Mouse (Mus musculus): ENCODE measurements around the gene Rtkn2. TPM values are rescaled to one million over a fixed set of nuclear protein-coding genes. Genes with fewer than 3 reads are reported as not detected.

Gene Rtkn2
- polyA plus RNA-seq, 1 experiment from 2014 or later: 8.1 TPM

- 91% methylated on average over 8 of the region's 8 CpGs for WGBS
- Histone ChIP-seq H3K4me3 (replicated peaks; ENCODE audit: low read length) (no peak overlapping the region), H3K36me3 (ENCODE audit: control insufficient read depth, insufficient read depth) (no peaks in the 10 kb centered on the region), H3K4me1 (replicated peaks; ENCODE audit: control insufficient read depth, insufficient read depth, low read length) (peaks cover 8% of the 10 kb centered on the region), H3K9me3 (ENCODE audit: control insufficient read depth, low read length) (no peaks in the 10 kb centered on the region), H3K27ac (ENCODE audit: low read length) (no peak overlapping the region), H3K4me2 (ENCODE audit: low read length) (no peak overlapping the region), H3K27me3 (replicated peaks; ENCODE audit: control insufficient read depth, insufficient read depth, low read length) (no peaks in the 10 kb centered on the region), H3K9ac (replicated peaks; ENCODE audit: low read depth, low read length) (no peak overlapping the region)
- no peak for ATAC-seq
Measured at GRCm38 (mm10) chr10:67983776-67984175, 4.4 kb downstream of the Rtkn2 start.

GRCm38 (mm10) chr10:67984271-67984943 is 5.0 kb downstream of the Rtkn2 start:
- Histone ChIP-seq H3K4me3 (replicated peaks; ENCODE audit: low read length) (no peak overlapping the region), H3K9me3 (ENCODE audit: control insufficient read depth, low read length) (no peaks in the 10 kb centered on the region), H3K9ac (replicated peaks; ENCODE audit: low read depth, low read length) (no peak overlapping the region), H3K36me3 (ENCODE audit: control insufficient read depth, insufficient read depth) (no peaks in the 10 kb centered on the region), H3K4me2 (ENCODE audit: low read length) (no peak overlapping the region), H3K27me3 (replicated peaks; ENCODE audit: control insufficient read depth, insufficient read depth, low read length) (no peaks in the 10 kb centered on the region), H3K27ac (ENCODE audit: low read length) (no peak overlapping the region), H3K4me1 (replicated peaks; ENCODE audit: control insufficient read depth, insufficient read depth, low read length) (peaks cover 8% of the 10 kb centered on the region)
- WGBS: 47% methylated on average over 13 of the region's 13 CpGs
- ATAC-seq: peak; percentile 68

GRCm38 (mm10) chr10:67985100-67985499 is 5.7 kb downstream of the Rtkn2 start:
- Histone ChIP-seq H3K27me3 (replicated peaks; ENCODE audit: control insufficient read depth, insufficient read depth, low read length) (no peaks in the 10 kb centered on the region), H3K4me1 (replicated peaks; ENCODE audit: control insufficient read depth, insufficient read depth, low read length) (peaks cover 5% of the 10 kb centered on the region), H3K9ac (replicated peaks; ENCODE audit: low read depth, low read length) (no peak overlapping the region), H3K4me3 (replicated peaks; ENCODE audit: low read length) (no peak overlapping the region), H3K9me3 (ENCODE audit: control insufficient read depth, low read length) (no peaks in the 10 kb centered on the region), H3K4me2 (ENCODE audit: low read length) (no peak overlapping the region), H3K27ac (ENCODE audit: low read length) (no peak overlapping the region), H3K36me3 (ENCODE audit: control insufficient read depth, insufficient read depth) (no peaks in the 10 kb centered on the region)
- ATAC-seq: peak; percentile 4; the same call in 1 of the 2 replicates
- WGBS: 79% methylated on average over 17 of the region's 17 CpGs

- Histone ChIP-seq H3K4me3 (replicated peaks; ENCODE audit: low read length) (no peak overlapping the region), H3K4me1 (replicated peaks; ENCODE audit: control insufficient read depth, insufficient read depth, low read length) (no peaks in the 10 kb centered on the region), H3K9ac (replicated peaks; ENCODE audit: low read depth, low read length) (no peak overlapping the region), H3K36me3 (ENCODE audit: control insufficient read depth, insufficient read depth) (no peaks in the 10 kb centered on the region), H3K27me3 (replicated peaks; ENCODE audit: control insufficient read depth, insufficient read depth, low read length) (no peaks in the 10 kb centered on the region), H3K9me3 (ENCODE audit: control insufficient read depth, low read length) (no peaks in the 10 kb centered on the region), H3K4me2 (ENCODE audit: low read length) (no peak overlapping the region), H3K27ac (ENCODE audit: low read length) (no peak overlapping the region)
- ATAC-seq: no peak
- 66% methylated on average over 12 of the region's 12 CpGs for WGBS
Measured at GRCm38 (mm10) chr10:67995356-67995755, 16.0 kb downstream of the Rtkn2 start.

- no peak; the same call in 1 of the 2 replicates for ATAC-seq
- H3K27me3 ChIP-seq (replicated peaks; ENCODE audit: control insufficient read depth, insufficient read depth, low read length): no peaks in the 10 kb centered on the region
- H3K4me2 ChIP-seq (ENCODE audit: low read length): no peak overlapping the region
- no peak overlapping the region for H3K4me3 ChIP-seq (replicated peaks; ENCODE audit: low read length)
- no peaks in the 10 kb centered on the region for H3K9me3 ChIP-seq (ENCODE audit: control insufficient read depth, low read length)
- no peak overlapping the region for H3K27ac ChIP-seq (ENCODE audit: low read length)
- H3K9ac ChIP-seq (replicated peaks; ENCODE audit: low read depth, low read length): no peak overlapping the region
- H3K4me1 ChIP-seq (replicated peaks; ENCODE audit: control insufficient read depth, insufficient read depth, low read length): no peaks in the 10 kb centered on the region
- WGBS: 0% methylated on average over 1 of the region's 1 CpGs
- no peaks in the 10 kb centered on the region for H3K36me3 ChIP-seq (ENCODE audit: control insufficient read depth, insufficient read depth)
Measured at GRCm38 (mm10) chr10:67996171-67996570, 16.8 kb downstream of the Rtkn2 start.

GRCm38 (mm10) chr10:67998116-67998635 is 18.8 kb downstream of the Rtkn2 start:
- WGBS: 38% methylated on average over 13 of the region's 13 CpGs
- no peak overlapping the region for H3K4me2 ChIP-seq (ENCODE audit: low read length)
- ATAC-seq: peak; percentile 57

GRCm38 (mm10) chr10:67999170-67999569 is 19.8 kb downstream of the Rtkn2 start:
- Histone ChIP-seq H3K4me3 (replicated peaks; ENCODE audit: low read length) (no peak overlapping the region), H3K4me2 (ENCODE audit: low read length) (no peak overlapping the region), H3K9ac (replicated peaks; ENCODE audit: low read depth, low read length) (no peak overlapping the region), H3K4me1 (replicated peaks; ENCODE audit: control insufficient read depth, insufficient read depth, low read length) (no peaks in the 10 kb centered on the region), H3K9me3 (ENCODE audit: control insufficient read depth, low read length) (no peaks in the 10 kb centered on the region), H3K36me3 (ENCODE audit: control insufficient read depth, insufficient read depth) (no peaks in the 10 kb centered on the region), H3K27me3 (replicated peaks; ENCODE audit: control insufficient read depth, insufficient read depth, low read length) (no peaks in the 10 kb centered on the region), H3K27ac (ENCODE audit: low read length) (no peak overlapping the region)
- WGBS: 69% methylated on average over 10 of the region's 10 CpGs
- ATAC-seq: no peak

More at GRCm38 (mm10) chr10:67998116-67998635, 18.8 kb downstream of the Rtkn2 start:
- Histone ChIP-seq H3K9ac (replicated peaks; ENCODE audit: low read depth, low read length) (no peak overlapping the region), H3K4me3 (replicated peaks; ENCODE audit: low read length) (no peak overlapping the region), H3K4me1 (replicated peaks; ENCODE audit: control insufficient read depth, insufficient read depth, low read length) (no peaks in the 10 kb centered on the region), H3K36me3 (ENCODE audit: control insufficient read depth, insufficient read depth) (no peaks in the 10 kb centered on the region), H3K27ac (ENCODE audit: low read length) (no peak overlapping the region), H3K9me3 (ENCODE audit: control insufficient read depth, low read length) (no peaks in the 10 kb centered on the region), H3K27me3 (replicated peaks; ENCODE audit: control insufficient read depth, insufficient read depth, low read length) (no peaks in the 10 kb centered on the region)

GRCm38 (mm10) chr10:68001456-68001855 is 22.1 kb downstream of the Rtkn2 start:
- H3K9me3 ChIP-seq (ENCODE audit: control insufficient read depth, low read length): no peaks in the 10 kb centered on the region
- H3K36me3 ChIP-seq (ENCODE audit: control insufficient read depth, insufficient read depth): no peaks in the 10 kb centered on the region
- H3K9ac ChIP-seq (replicated peaks; ENCODE audit: low read depth, low read length): no peak overlapping the region
- H3K27ac ChIP-seq (ENCODE audit: low read length): no peak overlapping the region
- H3K4me3 ChIP-seq (replicated peaks; ENCODE audit: low read length): no peak overlapping the region
- no peaks in the 10 kb centered on the region for H3K4me1 ChIP-seq (replicated peaks; ENCODE audit: control insufficient read depth, insufficient read depth, low read length)
- 89% methylated on average over 6 of the region's 6 CpGs for whole genome bisulfite sequencing
- H3K4me2 ChIP-seq (ENCODE audit: low read length): no peak overlapping the region
- no peaks in the 10 kb centered on the region for H3K27me3 ChIP-seq (replicated peaks; ENCODE audit: control insufficient read depth, insufficient read depth, low read length)
- no peak for ATAC-seq

GRCm38 (mm10) chr10:68003651-68004422 is 24.5 kb downstream of the Rtkn2 start:
- Histone ChIP-seq H3K4me2 (ENCODE audit: low read length) (no peak overlapping the region), H3K4me3 (replicated peaks; ENCODE audit: low read length) (no peak overlapping the region), H3K4me1 (replicated peaks; ENCODE audit: control insufficient read depth, insufficient read depth, low read length) (no peaks in the 10 kb centered on the region), H3K36me3 (ENCODE audit: control insufficient read depth, insufficient read depth) (no peaks in the 10 kb centered on the region), H3K27me3 (replicated peaks; ENCODE audit: control insufficient read depth, insufficient read depth, low read length) (no peaks in the 10 kb centered on the region), H3K9ac (replicated peaks; ENCODE audit: low read depth, low read length) (no peak overlapping the region), H3K9me3 (ENCODE audit: control insufficient read depth, low read length) (no peaks in the 10 kb centered on the region), H3K27ac (ENCODE audit: low read length) (no peak overlapping the region)
- no peak for ATAC-seq
- 79% methylated on average over 18 of the region's 18 CpGs for WGBS
